Mouse (Mus musculus): Measurements from ENCODE around the gene Cutal. TPM values are rescaled to one million over a fixed set of nuclear protein-coding genes. Genes with fewer than 3 reads are reported as not detected.
"Not testable (repeated sequence)": the region's sequence is repeated elsewhere in the genome, so short reads cannot be mapped to it uniquely, and the experiment has no call there.

Cutal gene
- polyA plus RNA-seq (2012; rRNA removed) (0.06 TPM in 1 of 2 replicates, not detected in the other), polyA plus RNA-seq (2014; fragmentation: Nextera tagmentation; extraction: Ambion mirVana) (not detected in 2 replicates)

DNA sequence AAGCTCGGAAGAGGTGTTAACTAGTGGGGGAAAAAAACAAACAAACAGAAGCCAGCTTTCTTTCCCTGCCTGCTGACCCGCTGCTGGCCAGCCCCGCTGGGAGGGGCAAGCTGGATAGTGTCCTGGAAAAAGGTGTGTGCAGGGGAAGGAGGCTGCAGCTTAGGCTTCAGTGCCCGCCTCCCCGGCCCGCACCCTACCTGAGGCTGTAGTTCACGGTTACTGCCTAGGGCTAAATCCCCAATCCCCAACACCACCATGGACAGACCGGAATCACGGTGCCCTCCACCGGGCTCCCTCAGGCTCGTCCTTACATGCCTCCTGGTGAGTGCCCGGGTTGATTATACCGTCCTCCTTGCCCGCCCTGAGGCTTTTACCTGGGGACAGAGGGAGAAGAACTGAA, at the start of gene Cutal:
Gene Cutal (plus strand): TSS at position 126 of the 400 bp plus-strand sequence.
- Histone ChIP-seq H3K9me3 (ENCODE audit: control insufficient read depth, low read length) (no peaks in the 10 kb centered on the region), H3K9ac (ENCODE audit: low read depth, low read length, severe bottlenecking) (no peak within 1 kb of the TSS; the same call in 1 of the 2 replicates), H3K36me3 (ENCODE audit: control insufficient read depth, insufficient read depth, low read length) (no peaks in the 10 kb centered on the region), H3K4me2 (replicated peaks; ENCODE audit: low read depth, low read length, severe bottlenecking) (0 out of 2 replicates have a peak within 1 kb of the TSS, but pooled peaks have one; percentile 19), H3K27ac (replicated peaks; ENCODE audit: low read depth, low read length) (no peak within 1 kb of the TSS), H3K4me3 (replicated peaks; ENCODE audit: low read length) (no peak within 1 kb of the TSS), H3K27me3 (ENCODE audit: control insufficient read depth, insufficient read depth, low read length) (peaks cover 25% of the 10 kb centered on the region), H3K4me1 (ENCODE audit: control insufficient read depth, insufficient read depth, low read length) (peaks cover 11% of the 10 kb centered on the region)
- 3% methylated on average over 14 of the region's 14 CpGs for WGBS
- ATAC-seq (ENCODE audit: low FRiP score, low read depth) (no peak), DNase-seq (ENCODE audit: low spot score) (no peak)
- TF ChIP-seq POLR2A (IDR thresholded peaks at IDR 0.05; ENCODE audit: borderline replicate concordance, extremely low read depth, insufficient read depth, insufficient read length), result no peak

DNA sequence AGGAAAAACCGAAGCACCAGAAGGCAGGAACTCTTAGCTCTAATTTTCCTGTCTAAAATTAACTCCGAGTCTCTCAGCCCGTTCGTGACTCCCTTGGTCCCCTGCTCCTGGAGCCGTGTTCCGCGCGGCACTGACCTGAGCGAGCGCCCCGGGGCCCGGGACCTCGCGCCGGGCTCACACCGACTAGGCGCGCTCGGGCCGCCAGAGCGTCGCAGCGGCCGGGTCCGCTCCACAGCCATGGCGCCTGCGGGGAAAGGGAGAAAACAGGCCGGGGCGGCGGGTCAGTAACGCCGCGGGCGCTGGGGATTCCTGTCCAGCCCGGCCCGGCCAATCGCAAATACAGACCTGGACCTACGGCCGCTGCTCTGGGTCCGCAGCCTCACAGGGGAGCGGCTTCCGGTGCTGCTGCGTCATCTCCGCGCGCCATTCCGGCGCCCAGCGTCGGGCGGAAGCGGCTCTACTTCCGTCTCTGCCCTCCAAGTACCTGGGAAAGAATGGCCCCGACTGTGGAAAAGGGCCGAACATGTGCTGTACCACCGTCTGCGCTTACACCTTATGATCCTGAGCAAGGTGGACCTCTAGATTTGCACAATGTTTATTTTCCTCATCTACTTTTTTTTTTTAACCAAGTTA, 48.3 kb upstream of the Cutal start, which contains the start of gene Fbxw2:
Gene Fbxw2 (minus strand): TSS at position 485 of the 633 bp plus-strand sequence.
- Histone ChIP-seq H3K9me3 (ENCODE audit: control insufficient read depth, low read length) (no peaks in the 10 kb centered on the region; the same call in 1 of the 2 replicates), H3K4me2 (replicated peaks; ENCODE audit: low read depth, low read length, severe bottlenecking) (peak within 1 kb of the TSS; percentile 64), H3K36me3 (ENCODE audit: control insufficient read depth, insufficient read depth, low read length) (peaks cover 15% of the 10 kb centered on the region), H3K27me3 (ENCODE audit: control insufficient read depth, insufficient read depth, low read length) (no peaks in the 10 kb centered on the region), H3K4me1 (ENCODE audit: control insufficient read depth, insufficient read depth, low read length) (peaks cover 9% of the 10 kb centered on the region), H3K9ac (ENCODE audit: low read depth, low read length, severe bottlenecking) (peak within 1 kb of the TSS; percentile 97), H3K4me3 (replicated peaks; ENCODE audit: low read length) (peak within 1 kb of the TSS; percentile 88), H3K27ac (replicated peaks; ENCODE audit: low read depth, low read length) (peak within 1 kb of the TSS; percentile 70; the same call in 1 of the 2 replicates)
- ATAC-seq (ENCODE audit: low FRiP score, low read depth) (peak; percentile 96), DNase-seq (ENCODE audit: low spot score) (peak; percentile 93)
- WGBS, result under 1% methylated on average over 42 of the region's 57 CpGs
- TF ChIP-seq POLR2A (IDR thresholded peaks at IDR 0.05; ENCODE audit: borderline replicate concordance, extremely low read depth, insufficient read depth, insufficient read length), result peak; percentile 35; the same call in 1 of the 2 replicates

DNA sequence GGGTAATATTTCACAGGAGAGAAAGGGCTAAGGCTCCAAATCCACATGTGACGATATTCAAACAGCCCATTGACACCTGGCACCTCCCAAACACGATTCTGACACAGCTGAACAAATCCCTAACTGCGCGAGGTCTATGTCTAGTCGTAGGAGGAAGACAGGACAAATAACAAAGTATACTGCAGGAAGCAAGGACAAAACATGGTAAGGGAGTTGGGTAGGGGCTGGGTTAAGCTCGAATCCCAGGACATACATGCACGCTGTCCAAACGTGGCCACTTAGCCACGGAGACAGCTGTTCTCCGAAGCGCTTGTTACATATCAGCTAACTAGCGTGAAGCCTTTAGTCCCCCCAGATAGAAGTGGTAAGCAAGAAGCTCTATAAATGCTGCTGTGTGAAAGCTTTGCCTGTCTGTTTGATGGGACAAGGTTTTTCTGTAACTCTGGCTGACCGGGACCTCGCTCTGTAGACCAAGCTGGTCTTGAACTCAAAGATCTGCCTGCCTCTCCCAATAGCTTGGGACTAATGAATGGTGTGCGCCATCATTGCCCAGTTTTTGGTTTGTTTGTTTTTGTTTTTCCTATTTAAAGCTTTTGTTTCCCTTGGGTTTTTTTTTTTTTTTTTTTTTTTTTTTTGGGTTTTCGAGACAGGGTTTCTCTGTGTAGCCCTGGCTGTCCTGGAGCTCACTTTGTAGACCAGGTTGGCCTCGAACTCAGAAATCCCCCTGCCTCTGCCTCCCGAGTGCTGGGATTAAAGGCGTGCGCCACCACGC, 47.5 kb upstream of the Cutal start:
- Histone ChIP-seq H3K4me1 (ENCODE audit: control insufficient read depth, insufficient read depth, low read length) (peaks cover 9% of the 10 kb centered on the region), H3K4me3 (replicated peaks; ENCODE audit: low read length) (peak overlapping the region; percentile 88), H3K4me2 (replicated peaks; ENCODE audit: low read depth, low read length, severe bottlenecking) (peak overlapping the region; percentile 64), H3K9me3 (ENCODE audit: control insufficient read depth, low read length) (no peaks in the 10 kb centered on the region; the same call in 1 of the 2 replicates), H3K36me3 (ENCODE audit: control insufficient read depth, insufficient read depth, low read length) (peaks cover 10% of the 10 kb centered on the region), H3K27ac (replicated peaks; ENCODE audit: low read depth, low read length) (peak overlapping the region; percentile 70; the same call in 1 of the 2 replicates), H3K9ac (ENCODE audit: low read depth, low read length, severe bottlenecking) (peak overlapping the region; percentile 97), H3K27me3 (ENCODE audit: control insufficient read depth, insufficient read depth, low read length) (no peaks in the 10 kb centered on the region)
- DNase-seq (ENCODE audit: low spot score) (no peak), ATAC-seq (ENCODE audit: low FRiP score, low read depth) (peak; percentile 16; the same call in 1 of the 2 replicates)
- WGBS, result 39% methylated on average over 20 of the region's 21 CpGs
- no peak for TF ChIP-seq POLR2A (IDR thresholded peaks at IDR 0.05; ENCODE audit: borderline replicate concordance, extremely low read depth, insufficient read depth, insufficient read length)

DNA sequence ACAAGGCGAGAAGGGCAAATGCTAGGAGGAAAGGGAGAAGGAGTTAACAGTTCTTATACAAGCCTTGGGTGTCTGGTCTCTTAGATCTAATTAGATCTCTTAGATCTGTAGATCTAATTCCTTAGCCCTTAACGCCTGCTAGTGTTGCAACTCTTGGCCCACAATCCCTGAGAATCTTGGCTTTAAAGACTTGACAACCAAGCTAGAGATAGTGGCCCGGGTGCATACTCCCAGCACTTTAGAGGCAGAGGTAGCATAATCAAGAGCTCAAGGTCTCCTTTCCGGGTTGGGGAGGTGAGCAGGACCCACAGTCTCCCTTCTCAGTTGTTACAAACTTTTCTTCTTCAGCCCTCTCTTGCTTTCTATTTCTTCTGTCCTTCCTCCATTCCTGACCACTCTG, 46.6 kb upstream of the Cutal start:
- Histone ChIP-seq H3K4me3 (replicated peaks; ENCODE audit: low read length) (no peak overlapping the region), H3K4me2 (replicated peaks; ENCODE audit: low read depth, low read length, severe bottlenecking) (no peak overlapping the region), H3K9ac (ENCODE audit: low read depth, low read length, severe bottlenecking) (no peak overlapping the region), H3K9me3 (ENCODE audit: control insufficient read depth, low read length) (no peaks in the 10 kb centered on the region; the same call in 1 of the 2 replicates), H3K36me3 (ENCODE audit: control insufficient read depth, insufficient read depth, low read length) (0 out of 2 replicates have a peak, but pooled peaks cover 2% of the 10 kb centered on the region), H3K27ac (replicated peaks; ENCODE audit: low read depth, low read length) (no peak overlapping the region), H3K27me3 (ENCODE audit: control insufficient read depth, insufficient read depth, low read length) (no peaks in the 10 kb centered on the region), H3K4me1 (ENCODE audit: control insufficient read depth, insufficient read depth, low read length) (peaks cover 9% of the 10 kb centered on the region)
- DNase-seq (ENCODE audit: low spot score) (no peak), ATAC-seq (ENCODE audit: low FRiP score, low read depth) (no peak)
- TF ChIP-seq POLR2A (IDR thresholded peaks at IDR 0.05; ENCODE audit: borderline replicate concordance, extremely low read depth, insufficient read depth, insufficient read length), result no peak
- 88% methylated on average over 4 of the region's 4 CpGs for WGBS

DNA sequence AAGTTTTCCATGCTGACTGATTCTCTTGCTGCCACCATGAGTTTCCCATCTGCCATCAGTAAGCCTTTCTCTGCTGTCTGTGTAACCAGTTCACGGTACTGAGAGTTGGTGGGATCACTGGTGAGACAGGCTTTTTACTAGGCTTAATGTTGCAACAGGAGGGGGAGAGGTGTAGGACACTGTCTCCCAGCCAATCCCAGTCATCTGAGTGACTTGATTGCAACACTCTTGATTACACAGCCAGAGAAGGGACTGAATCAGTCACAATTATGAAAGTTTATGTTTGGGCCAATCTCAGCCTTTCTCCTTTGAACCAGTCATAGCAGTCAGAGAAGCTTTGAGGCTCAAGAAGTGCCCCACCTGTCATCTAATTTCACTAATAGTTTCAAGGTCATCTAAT, 46.2 kb upstream of the Cutal start:
- Histone ChIP-seq H3K27me3 (ENCODE audit: control insufficient read depth, insufficient read depth, low read length) (no peaks in the 10 kb centered on the region), H3K9ac (ENCODE audit: low read depth, low read length, severe bottlenecking) (no peak overlapping the region), H3K36me3 (ENCODE audit: control insufficient read depth, insufficient read depth, low read length) (no peaks in the 10 kb centered on the region), H3K27ac (replicated peaks; ENCODE audit: low read depth, low read length) (no peak overlapping the region), H3K4me1 (ENCODE audit: control insufficient read depth, insufficient read depth, low read length) (peaks cover 9% of the 10 kb centered on the region), H3K4me2 (replicated peaks; ENCODE audit: low read depth, low read length, severe bottlenecking) (no peak overlapping the region), H3K4me3 (replicated peaks; ENCODE audit: low read length) (no peak overlapping the region), H3K9me3 (ENCODE audit: control insufficient read depth, low read length) (no peaks in the 10 kb centered on the region; the same call in 1 of the 2 replicates)
- ATAC-seq (ENCODE audit: low FRiP score, low read depth), result no peak
- no peak for DNase-seq (ENCODE audit: low spot score)
- WGBS, result 85% methylated on average over 1 of the region's 1 CpGs
- no peak for TF ChIP-seq POLR2A (IDR thresholded peaks at IDR 0.05; ENCODE audit: borderline replicate concordance, extremely low read depth, insufficient read depth, insufficient read length)

DNA sequence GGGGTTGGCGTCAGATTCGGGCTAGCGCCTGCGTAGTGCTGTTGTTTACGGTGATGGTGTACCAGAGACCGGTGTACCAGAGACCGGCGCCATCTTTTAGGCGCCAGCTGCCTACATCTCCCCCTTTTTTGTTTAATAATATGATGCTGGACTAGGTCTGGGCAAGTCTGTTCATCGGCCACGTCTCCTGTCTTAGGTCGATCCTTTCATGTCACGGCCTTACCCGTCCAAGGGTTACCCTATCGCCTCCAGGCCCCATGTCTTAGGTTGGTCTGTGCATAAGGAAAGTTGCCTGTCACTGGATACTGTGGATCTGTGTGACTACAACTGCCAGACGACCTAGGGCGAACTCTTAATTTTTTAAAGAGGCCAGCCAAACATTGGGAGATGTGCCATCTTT, 44.1 kb upstream of the Cutal start:
- H3K9ac ChIP-seq (ENCODE audit: low read depth, low read length, severe bottlenecking); H3K4me3 ChIP-seq (replicated peaks; ENCODE audit: low read length); H3K4me1 ChIP-seq (ENCODE audit: control insufficient read depth, insufficient read depth, low read length); H3K36me3 ChIP-seq (ENCODE audit: control insufficient read depth, insufficient read depth, low read length); ATAC-seq (ENCODE audit: low FRiP score, low read depth); H3K27me3 ChIP-seq (ENCODE audit: control insufficient read depth, insufficient read depth, low read length); H3K9me3 ChIP-seq (ENCODE audit: control insufficient read depth, low read length); H3K27ac ChIP-seq (replicated peaks; ENCODE audit: low read depth, low read length); H3K4me2 ChIP-seq (replicated peaks; ENCODE audit: low read depth, low read length, severe bottlenecking); DNase-seq (ENCODE audit: low spot score): not testable (repeated sequence)
- 95% methylated on average over 16 of the region's 17 CpGs for WGBS

DNA sequence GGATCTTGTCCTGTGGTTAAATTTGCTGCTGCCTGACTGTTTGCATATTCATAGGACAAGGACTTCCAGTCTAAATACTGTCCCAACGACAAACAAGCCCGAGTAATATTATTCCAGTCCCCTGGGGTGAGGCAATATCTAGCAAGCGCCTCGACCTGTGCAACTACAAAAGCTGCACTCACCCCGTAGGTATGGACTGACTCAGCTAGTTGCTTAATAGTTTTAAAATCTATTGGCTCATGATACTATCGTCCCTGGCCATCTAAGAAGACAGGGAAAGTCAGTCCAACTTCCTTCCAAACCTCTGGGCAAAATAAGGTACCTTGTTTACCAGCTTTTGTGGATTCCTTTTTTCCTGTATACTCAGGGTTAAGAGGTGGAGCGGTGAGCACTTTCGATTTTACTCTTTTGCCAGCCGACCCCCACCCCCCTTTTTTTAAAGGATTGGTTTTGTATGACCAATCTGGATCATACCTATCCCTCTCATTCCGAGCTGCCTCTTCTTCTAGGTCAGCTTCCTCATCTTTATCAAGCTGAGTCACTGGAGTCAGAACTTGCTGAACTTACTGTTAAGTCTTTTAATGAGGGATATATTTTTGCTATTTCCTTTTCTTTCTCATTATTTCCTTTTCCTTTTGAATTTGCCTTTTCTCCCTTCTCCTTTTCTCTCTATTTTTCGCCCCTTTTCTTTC, 41.3 kb upstream of the Cutal start, which contains the start of gene Gm34653:
Gene Gm34653 (plus strand): TSS at position 242 of the 692 bp plus-strand sequence.
- H3K4me1 ChIP-seq (ENCODE audit: control insufficient read depth, insufficient read depth, low read length), result not testable (repeated sequence)

More for the DNA sequence above, 41.3 kb upstream of the Cutal start, which contains the start of gene Gm34653:
- H3K27me3 ChIP-seq (ENCODE audit: control insufficient read depth, insufficient read depth, low read length); H3K4me3 ChIP-seq (replicated peaks; ENCODE audit: low read length); DNase-seq (ENCODE audit: low spot score); H3K36me3 ChIP-seq (ENCODE audit: control insufficient read depth, insufficient read depth, low read length); H3K9me3 ChIP-seq (ENCODE audit: control insufficient read depth, low read length); H3K27ac ChIP-seq (replicated peaks; ENCODE audit: low read depth, low read length); ATAC-seq (ENCODE audit: low FRiP score, low read depth); H3K4me2 ChIP-seq (replicated peaks; ENCODE audit: low read depth, low read length, severe bottlenecking); H3K9ac ChIP-seq (ENCODE audit: low read depth, low read length, severe bottlenecking): not testable (repeated sequence)
- WGBS, result 67% methylated on average over 11 of the region's 11 CpGs

Measured in limb, embryonic 14.5 days (tissue).